Mouse (Mus musculus) thymus, postnatal 10 days (tissue): ENCODE data around the gene Tgfb2.

Experiments used
- DNase-seq, 2 experiments: peaks; one replicate each; pipeline ENCODE4 v3.0.0; 2021; ENCODE audit warnings: low spot score in 2 of 2

Tgfb2 gene

DNA sequence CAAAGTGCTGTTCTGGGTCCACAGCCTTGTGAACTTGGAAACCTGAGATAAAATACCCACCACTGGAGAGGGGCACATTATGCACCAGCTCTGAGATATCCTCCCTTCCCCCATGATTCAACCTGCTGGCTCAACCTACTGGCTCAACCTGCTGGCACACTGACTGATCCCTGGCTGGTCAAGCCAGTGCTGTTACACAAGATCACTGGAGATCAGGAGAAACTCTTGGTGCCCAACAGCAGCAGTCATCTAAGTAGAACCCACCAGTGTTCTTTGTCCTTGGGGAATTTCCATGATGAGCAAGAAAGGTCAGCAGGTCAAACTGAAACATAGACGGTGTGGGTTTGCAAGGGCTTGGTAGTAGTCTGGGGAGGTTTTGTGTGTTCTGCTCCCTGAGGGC is 49.6 kb downstream of the Tgfb2 start:
- no peak for DNase-seq

DNA sequence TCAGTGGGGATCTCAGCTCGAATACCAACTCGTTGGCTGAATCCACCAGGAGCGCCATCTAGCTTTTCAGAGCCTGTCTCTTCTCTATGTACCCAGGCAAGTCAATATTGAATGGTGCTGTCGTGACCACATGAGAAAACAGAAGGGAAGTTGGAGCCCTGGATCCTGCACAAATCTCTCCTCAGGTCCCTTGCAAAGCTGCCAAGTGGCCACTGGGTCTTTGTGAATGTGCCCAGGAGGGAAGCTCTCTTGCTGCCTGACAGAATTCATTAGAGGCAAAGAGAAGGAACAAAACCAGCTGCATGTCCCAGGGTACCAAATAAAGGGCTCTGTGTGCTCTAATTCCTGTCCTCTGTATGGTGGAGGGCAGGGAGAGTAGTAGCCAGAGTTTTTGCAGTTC is 50.7 kb downstream of the Tgfb2 start:
- no peak for DNase-seq

- DNase-seq = no peak
These were observed 53.6 kb downstream of the Tgfb2 start for GRCm38 (mm10) chr1:186652208-186652607.

- no peak for DNase-seq
These were observed 55.8 kb downstream of the Tgfb2 start for GRCm38 (mm10) chr1:186650011-186650410.

- DNase-seq = no peak
These were observed 68.2 kb downstream of the Tgfb2 start for GRCm38 (mm10) chr1:186637304-186638213.

- DNase-seq = no peak
These were observed 70.7 kb downstream of the Tgfb2 start for GRCm38 (mm10) chr1:186635045-186635444.

- DNase-seq = no peak
These were observed 74.3 kb downstream of the Tgfb2 start for GRCm38 (mm10) chr1:186631457-186631856.

- DNase-seq = no peak
These were observed 74.8 kb downstream of the Tgfb2 start for GRCm38 (mm10) chr1:186630971-186631370.

DNA sequence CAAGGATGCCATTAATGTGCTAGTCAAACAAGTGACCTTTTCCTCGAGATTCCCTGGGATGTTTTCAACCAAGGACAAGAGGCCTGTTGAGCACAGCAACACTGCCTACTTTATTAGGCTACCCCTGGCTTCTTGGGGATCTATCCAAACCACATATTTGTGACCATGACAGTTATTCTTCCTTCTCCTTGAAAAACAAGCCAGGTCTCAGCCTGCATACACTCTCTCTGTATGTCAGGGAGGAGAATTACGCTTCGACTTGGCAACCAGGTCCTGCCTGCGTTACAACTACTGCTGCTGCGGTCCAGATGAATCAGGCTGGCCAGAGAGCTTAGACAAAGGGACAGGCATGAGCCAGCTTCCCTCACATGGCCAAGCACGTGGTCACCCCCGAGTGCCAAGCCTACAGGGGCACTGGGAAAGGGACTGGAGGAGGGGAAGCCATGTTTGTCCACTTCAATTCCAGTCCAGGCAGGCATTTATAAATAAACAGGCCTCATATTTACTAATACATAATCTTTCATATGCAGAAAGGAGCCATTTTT is 78.3 kb downstream of the Tgfb2 start:
- DNase-seq = no peak

- no peak for DNase-seq
These were observed 81.3 kb downstream of the Tgfb2 start for GRCm38 (mm10) chr1:186624474-186624873.

DNA sequence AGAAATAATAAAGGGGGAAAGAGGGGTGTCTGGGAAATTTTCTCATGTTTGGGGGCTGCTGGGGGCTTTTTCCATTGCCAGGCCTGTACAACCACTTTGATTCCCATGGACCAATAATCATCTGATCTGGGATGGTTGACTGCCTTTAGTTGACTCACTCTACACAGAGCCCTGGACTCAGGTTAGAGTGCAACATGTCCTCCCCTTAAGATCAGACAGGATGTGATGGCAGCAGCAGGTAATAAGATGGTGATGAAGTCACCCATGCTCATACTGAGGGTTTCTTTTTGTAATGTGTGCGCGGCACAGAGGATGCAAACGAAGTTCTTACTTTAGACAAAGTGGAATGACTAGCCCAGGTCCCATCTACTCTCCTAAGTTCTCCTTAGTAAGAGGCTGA is 84.0 kb downstream of the Tgfb2 start:
- DNase-seq = no peak

- DNase-seq = no peak
These were observed 87.5 kb downstream of the Tgfb2 start for GRCm38 (mm10) chr1:186618285-186618684.

DNA sequence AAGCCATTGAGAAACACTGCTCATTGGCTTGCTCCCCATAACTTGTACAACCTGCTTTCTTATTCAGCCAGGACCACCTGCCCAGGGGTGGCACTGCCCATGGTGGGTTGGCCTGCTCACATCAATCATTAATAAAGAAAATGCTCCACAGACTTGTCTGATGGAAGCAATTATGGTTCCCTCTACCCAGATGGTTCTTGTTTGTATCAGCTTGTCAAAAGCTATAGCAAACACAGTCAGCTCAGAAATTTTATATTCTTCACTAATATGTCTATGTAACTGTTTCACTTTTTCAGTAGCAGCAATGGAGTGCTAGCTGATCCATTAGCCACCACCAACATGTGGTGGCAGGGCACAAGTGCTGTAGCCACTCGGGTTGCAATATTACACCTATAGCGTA is 94.4 kb downstream of the Tgfb2 start:
- DNase-seq = no peak

DNA sequence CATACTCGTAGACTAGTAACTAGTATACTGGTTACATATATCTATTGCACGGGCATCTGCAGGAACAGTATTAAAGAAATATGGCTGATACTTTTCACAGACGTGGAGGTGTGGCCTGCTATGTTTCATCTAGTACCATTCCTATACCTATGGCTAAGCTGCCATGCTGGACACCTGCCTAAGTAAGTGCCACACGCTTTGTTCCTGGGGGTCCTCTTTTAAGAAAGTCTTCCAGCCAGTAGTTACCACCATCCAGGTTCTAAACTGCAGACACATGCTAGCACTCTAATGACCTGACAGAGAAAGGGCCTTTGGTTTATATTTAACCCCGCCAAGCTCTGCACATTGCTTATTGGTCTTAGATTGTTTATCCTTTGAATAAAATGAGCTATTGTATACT is 95.3 kb downstream of the Tgfb2 start:
- no peak for DNase-seq

- DNase-seq = no peak
These were observed 96.0 kb downstream of the Tgfb2 start for GRCm38 (mm10) chr1:186609793-186610233.

- DNase-seq = no peak
These were observed 97.7 kb downstream of the Tgfb2 start for GRCm38 (mm10) chr1:186608116-186608515.

DNA sequence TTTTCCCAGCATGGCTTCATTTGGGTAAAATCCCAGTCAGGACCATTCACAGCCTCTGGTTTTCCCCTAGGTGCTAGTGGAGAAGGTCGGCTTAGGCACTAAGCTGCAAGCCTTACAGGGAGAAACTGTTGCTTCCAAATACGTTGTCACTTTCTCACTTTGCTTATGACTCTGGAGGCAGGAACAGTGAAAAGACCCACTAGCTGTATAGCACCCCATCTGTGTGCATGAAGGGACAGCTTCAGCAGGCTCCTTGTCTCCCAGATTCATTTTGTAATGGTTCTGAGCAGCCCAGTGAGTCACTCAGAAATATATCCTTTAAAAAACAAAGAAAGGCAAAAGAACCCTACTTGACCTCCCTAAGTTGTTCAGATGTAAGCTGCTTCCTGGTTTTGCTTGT is 100.2 kb downstream of the Tgfb2 start:
- no peak for DNase-seq

DNA sequence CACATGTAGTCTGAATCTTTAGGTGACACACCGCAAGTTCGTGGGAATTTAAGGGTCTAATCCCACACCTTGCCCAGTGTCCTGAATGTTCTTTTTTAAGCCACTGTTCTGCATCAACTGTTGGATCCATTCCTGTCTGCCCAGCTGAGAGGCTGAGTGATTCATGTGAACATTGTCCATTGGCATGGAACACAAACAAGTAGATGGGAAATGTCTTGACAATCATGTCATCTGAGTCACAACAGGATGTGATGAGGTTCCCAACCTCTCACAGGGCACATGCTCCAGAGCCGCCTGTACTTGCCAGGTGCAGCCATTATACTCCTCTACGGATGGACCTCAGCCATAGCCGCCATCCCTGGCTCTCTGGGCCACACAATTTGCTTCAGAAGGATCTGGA is 101.7 kb downstream of the Tgfb2 start:
- no peak for DNase-seq

- DNase-seq = no peak
These were observed 117.6 kb downstream of the Tgfb2 start for GRCm38 (mm10) chr1:186588226-186588625.

- no peak for DNase-seq
These were observed 118.6 kb downstream of the Tgfb2 start for GRCm38 (mm10) chr1:186587065-186587804.

DNA sequence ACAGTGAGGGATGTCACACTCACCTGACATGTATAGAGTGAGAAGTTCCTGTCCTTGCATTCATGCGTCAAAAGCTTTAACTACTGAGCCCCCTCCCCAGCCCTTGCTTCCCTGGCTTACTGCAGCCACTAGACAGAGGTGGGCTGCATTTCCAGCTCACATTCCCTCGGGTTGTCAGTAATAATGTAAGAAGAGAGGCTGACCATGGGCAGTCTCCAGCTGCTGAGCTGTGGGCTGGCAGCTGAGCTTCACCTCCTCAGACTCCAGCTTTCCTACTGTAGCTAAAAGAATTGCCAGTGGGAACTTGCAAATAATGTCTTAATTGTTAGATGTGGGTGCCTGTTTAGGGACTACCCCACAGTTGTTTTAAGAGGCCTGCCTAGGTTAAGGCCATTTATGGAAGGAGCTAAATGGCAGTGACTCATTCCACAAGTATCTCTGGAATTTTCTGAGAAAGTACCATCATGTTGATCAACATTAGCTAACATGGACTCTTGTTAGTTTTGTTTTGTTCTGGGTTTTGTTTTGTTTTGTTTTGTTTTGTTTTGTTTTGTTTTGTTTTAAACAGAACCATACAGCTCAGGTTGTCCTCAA is 120.1 kb downstream of the Tgfb2 start:
- no peak for DNase-seq

GRCm38 (mm10) chr1:186583933-186584332 is 121.9 kb downstream of the Tgfb2 start:
- DNase-seq = no peak
